Mouse (Mus musculus): ENCODE measurements around the gene Tufm. TPM values are rescaled to one million over a fixed set of nuclear protein-coding genes. Genes with fewer than 3 reads are reported as not detected.

Gene Tufm
- polyA plus RNA-seq, 1 experiment from 2014 or later: 140 TPM

- Histone ChIP-seq H3K27ac (ENCODE audit: low read length) (no peak overlapping the region), H3K4me3 (replicated peaks; ENCODE audit: low read length) (no peak overlapping the region), H3K9ac (ENCODE audit: low read length) (no peak overlapping the region), H3K9me3 (replicated peaks; ENCODE audit: control insufficient read depth, low read length) (no peaks in the 10 kb centered on the region), H3K36me3 (ENCODE audit: control insufficient read depth, insufficient read depth, low read length) (peaks cover 15% of the 10 kb centered on the region; the same call in 1 of the 2 replicates), H3K4me1 (ENCODE audit: control insufficient read depth, insufficient read depth, low read length) (peaks cover 17% of the 10 kb centered on the region), H3K27me3 (ENCODE audit: control insufficient read depth, insufficient read depth, low read length) (no peaks in the 10 kb centered on the region), H3K4me2 (ENCODE audit: low read depth, low read length) (no peak overlapping the region)
- ATAC-seq (ENCODE audit: insufficient read depth, low FRiP score): no peak
- 91% methylated on average over 18 of the region's 18 CpGs for WGBS
These were observed 19.1 kb upstream of the Tufm start for GRCm38 (mm10) chr7:126467834-126468627.

- no peaks in the 10 kb centered on the region for H3K27me3 ChIP-seq (ENCODE audit: control insufficient read depth, insufficient read depth, low read length)
- H3K9ac ChIP-seq (ENCODE audit: low read length): no peak overlapping the region
- H3K36me3 ChIP-seq (ENCODE audit: control insufficient read depth, insufficient read depth, low read length): peaks cover 15% of the 10 kb centered on the region; the same call in 1 of the 2 replicates
- no peaks in the 10 kb centered on the region for H3K9me3 ChIP-seq (replicated peaks; ENCODE audit: control insufficient read depth, low read length)
- ATAC-seq (ENCODE audit: insufficient read depth, low FRiP score): no peak
- H3K27ac ChIP-seq (ENCODE audit: low read length): no peak overlapping the region
- no peak overlapping the region for H3K4me2 ChIP-seq (ENCODE audit: low read depth, low read length)
- H3K4me1 ChIP-seq (ENCODE audit: control insufficient read depth, insufficient read depth, low read length): peaks cover 19% of the 10 kb centered on the region
- WGBS: 75% methylated on average over 6 of the region's 6 CpGs
- H3K4me3 ChIP-seq (replicated peaks; ENCODE audit: low read length): no peak overlapping the region
These were observed 17.1 kb upstream of the Tufm start for GRCm38 (mm10) chr7:126470077-126470476.

- Histone ChIP-seq H3K4me3 (replicated peaks; ENCODE audit: low read length) (no peak overlapping the region), H3K9ac (ENCODE audit: low read length) (no peak overlapping the region), H3K4me1 (ENCODE audit: control insufficient read depth, insufficient read depth, low read length) (peaks cover 13% of the 10 kb centered on the region), H3K9me3 (replicated peaks; ENCODE audit: control insufficient read depth, low read length) (no peaks in the 10 kb centered on the region), H3K4me2 (ENCODE audit: low read depth, low read length) (no peak overlapping the region), H3K27ac (ENCODE audit: low read length) (no peak overlapping the region), H3K36me3 (ENCODE audit: control insufficient read depth, insufficient read depth, low read length) (peaks cover 15% of the 10 kb centered on the region; the same call in 1 of the 2 replicates), H3K27me3 (ENCODE audit: control insufficient read depth, insufficient read depth, low read length) (no peaks in the 10 kb centered on the region)
- no peak for ATAC-seq (ENCODE audit: insufficient read depth, low FRiP score)
- 93% methylated on average over 5 of the region's 5 CpGs for WGBS
These were observed 15.8 kb upstream of the Tufm start for GRCm38 (mm10) chr7:126471361-126471760.

GRCm38 (mm10) chr7:126471853-126472252, 15.3 kb upstream of the Tufm start:
- Histone ChIP-seq H3K9ac (ENCODE audit: low read length) (no peak overlapping the region), H3K9me3 (replicated peaks; ENCODE audit: control insufficient read depth, low read length) (no peaks in the 10 kb centered on the region), H3K36me3 (ENCODE audit: control insufficient read depth, insufficient read depth, low read length) (peaks cover 15% of the 10 kb centered on the region; the same call in 1 of the 2 replicates), H3K4me3 (replicated peaks; ENCODE audit: low read length) (no peak overlapping the region), H3K27ac (ENCODE audit: low read length) (no peak overlapping the region), H3K4me2 (ENCODE audit: low read depth, low read length) (no peak overlapping the region), H3K4me1 (ENCODE audit: control insufficient read depth, insufficient read depth, low read length) (peaks cover 13% of the 10 kb centered on the region), H3K27me3 (ENCODE audit: control insufficient read depth, insufficient read depth, low read length) (no peaks in the 10 kb centered on the region)
- no peak for ATAC-seq (ENCODE audit: insufficient read depth, low FRiP score)
- 84% methylated on average over 4 of the region's 4 CpGs for WGBS

GRCm38 (mm10) chr7:126472306-126472705, 14.9 kb upstream of the Tufm start:
- H3K27ac ChIP-seq (ENCODE audit: low read length): no peak overlapping the region
- H3K4me2 ChIP-seq (ENCODE audit: low read depth, low read length): no peak overlapping the region
- H3K4me3 ChIP-seq (replicated peaks; ENCODE audit: low read length): no peak overlapping the region
- H3K4me1 ChIP-seq (ENCODE audit: control insufficient read depth, insufficient read depth, low read length): peaks cover 13% of the 10 kb centered on the region
- no peak for ATAC-seq (ENCODE audit: insufficient read depth, low FRiP score)
- peaks cover 15% of the 10 kb centered on the region; the same call in 1 of the 2 replicates for H3K36me3 ChIP-seq (ENCODE audit: control insufficient read depth, insufficient read depth, low read length)
- H3K9me3 ChIP-seq (replicated peaks; ENCODE audit: control insufficient read depth, low read length): no peaks in the 10 kb centered on the region
- no peak overlapping the region for H3K9ac ChIP-seq (ENCODE audit: low read length)
- H3K27me3 ChIP-seq (ENCODE audit: control insufficient read depth, insufficient read depth, low read length): no peaks in the 10 kb centered on the region
- WGBS: 83% methylated on average over 13 of the region's 13 CpGs

GRCm38 (mm10) chr7:126472713-126473112, 14.4 kb upstream of the Tufm start:
- no peak overlapping the region for H3K27ac ChIP-seq (ENCODE audit: low read length)
- no peaks in the 10 kb centered on the region for H3K27me3 ChIP-seq (ENCODE audit: control insufficient read depth, insufficient read depth, low read length)
- H3K4me1 ChIP-seq (ENCODE audit: control insufficient read depth, insufficient read depth, low read length): peaks cover 13% of the 10 kb centered on the region
- peaks cover 12% of the 10 kb centered on the region; the same call in 1 of the 2 replicates for H3K36me3 ChIP-seq (ENCODE audit: control insufficient read depth, insufficient read depth, low read length)
- no peak for ATAC-seq (ENCODE audit: insufficient read depth, low FRiP score)
- H3K4me2 ChIP-seq (ENCODE audit: low read depth, low read length): no peak overlapping the region
- H3K4me3 ChIP-seq (replicated peaks; ENCODE audit: low read length): no peak overlapping the region
- H3K9me3 ChIP-seq (replicated peaks; ENCODE audit: control insufficient read depth, low read length): no peaks in the 10 kb centered on the region
- WGBS: 87% methylated on average over 16 of the region's 16 CpGs
- H3K9ac ChIP-seq (ENCODE audit: low read length): no peak overlapping the region

- H3K9me3 ChIP-seq (replicated peaks; ENCODE audit: control insufficient read depth, low read length): no peaks in the 10 kb centered on the region
- H3K9ac ChIP-seq (ENCODE audit: low read length): peak overlapping the region; percentile 90
- peak overlapping the region; percentile 80 for H3K4me3 ChIP-seq (replicated peaks; ENCODE audit: low read length)
- no peak for ATAC-seq (ENCODE audit: insufficient read depth, low FRiP score)
- peaks cover 13% of the 10 kb centered on the region for H3K4me1 ChIP-seq (ENCODE audit: control insufficient read depth, insufficient read depth, low read length)
- peak overlapping the region; percentile 88 for H3K4me2 ChIP-seq (ENCODE audit: low read depth, low read length)
- no peak overlapping the region for H3K27ac ChIP-seq (ENCODE audit: low read length)
- peaks cover 3% of the 10 kb centered on the region; the same call in 1 of the 2 replicates for H3K36me3 ChIP-seq (ENCODE audit: control insufficient read depth, insufficient read depth, low read length)
- H3K27me3 ChIP-seq (ENCODE audit: control insufficient read depth, insufficient read depth, low read length): no peaks in the 10 kb centered on the region
- WGBS: 78% methylated on average over 9 of the region's 9 CpGs
These were observed 13.6 kb upstream of the Tufm start for GRCm38 (mm10) chr7:126473470-126474086.

- Histone ChIP-seq H3K27ac (ENCODE audit: low read length) (peak overlapping the region; percentile 97), H3K9me3 (replicated peaks; ENCODE audit: control insufficient read depth, low read length) (no peaks in the 10 kb centered on the region), H3K4me3 (replicated peaks; ENCODE audit: low read length) (peak overlapping the region; percentile 80), H3K36me3 (ENCODE audit: control insufficient read depth, insufficient read depth, low read length) (no peaks in the 10 kb centered on the region), H3K4me2 (ENCODE audit: low read depth, low read length) (peak overlapping the region; percentile 88), H3K4me1 (ENCODE audit: control insufficient read depth, insufficient read depth, low read length) (peaks cover 13% of the 10 kb centered on the region), H3K9ac (ENCODE audit: low read length) (peak overlapping the region; percentile 90), H3K27me3 (ENCODE audit: control insufficient read depth, insufficient read depth, low read length) (no peaks in the 10 kb centered on the region)
- peak; percentile 14; the same call in 1 of the 2 replicates for ATAC-seq (ENCODE audit: insufficient read depth, low FRiP score)
- WGBS: under 1% methylated on average over 27 of the region's 27 CpGs
These were observed 12.6 kb upstream of the Tufm start for GRCm38 (mm10) chr7:126474486-126474955.

- peak; percentile 91 for ATAC-seq (ENCODE audit: insufficient read depth, low FRiP score)
- Histone ChIP-seq H3K4me1 (ENCODE audit: control insufficient read depth, insufficient read depth, low read length) (peaks cover 13% of the 10 kb centered on the region), H3K27me3 (ENCODE audit: control insufficient read depth, insufficient read depth, low read length) (no peaks in the 10 kb centered on the region), H3K4me3 (replicated peaks; ENCODE audit: low read length) (peak within 1 kb of the TSS; percentile 80), H3K9ac (ENCODE audit: low read length) (peak within 1 kb of the TSS; percentile 90), H3K36me3 (ENCODE audit: control insufficient read depth, insufficient read depth, low read length) (no peaks in the 10 kb centered on the region), H3K9me3 (replicated peaks; ENCODE audit: control insufficient read depth, low read length) (no peaks in the 10 kb centered on the region), H3K4me2 (ENCODE audit: low read depth, low read length) (peak within 1 kb of the TSS; percentile 88), H3K27ac (ENCODE audit: low read length) (peak within 1 kb of the TSS; percentile 97)
- under 1% methylated on average over 49 of the region's 53 CpGs for WGBS
These were observed 12.1 kb upstream of the Tufm start, which contains the start of gene Sh2b1 for GRCm38 (mm10) chr7:126474993-126475581. Gene Sh2b1, minus strand, starts transcription at chr7:126475424.

Data from stomach, embryonic 16.5 days (tissue).